Mouse (Mus musculus): Measurements from ENCODE around the gene Stard13.

- TF ChIP-seq CTCF (IDR thresholded peaks at IDR 0.05; ENCODE audit: extremely low read depth, insufficient read length, insufficient replicate concordance, low read depth, low read length) (no peak), POLR2A (IDR thresholded peaks at IDR 0.05; ENCODE audit: low read depth, low read length) (no peak)
Observed at GRCm38 (mm10) chr5:151126608-151127005, 107.0 kb downstream of the Stard13 start.
